Mouse (Mus musculus) hindbrain, embryonic 13.5 days (tissue): ENCODE results near the gene Pycard. TPM values are rescaled to one million over a fixed set of nuclear protein-coding genes. Genes with fewer than 3 reads are reported as not detected.
"Not testable (repeated sequence)": the region's sequence is repeated elsewhere in the genome, so short reads cannot be mapped to it uniquely, and the experiment has no call there.

ENCODE experiments used
- ATAC-seq: fragments of 200-750 bp; cut with Nextera tagmentation; 2 replicates; pipeline ENCODE4 v1.8.0; 2017; ENCODE audit warnings: moderate TSS enrichment; ENCODE audit not compliant: low FRiP score
- H3K27ac ChIP-seq: fragments of 300-500 bp; sonication (generic); 2 replicates; pipeline ENCODE4 v1.5.1; 2015; ENCODE audit warnings: inconsistent platforms, mild to moderate bottlenecking, moderate library complexity
- H3K27me3 ChIP-seq: fragments of 300-500 bp; sonication (generic); 2 replicates; pipeline ENCODE4 v1.6.1; 2015; ENCODE audit warnings: mild to moderate bottlenecking, inconsistent platforms
- H3K36me3 ChIP-seq: fragments of 300-500 bp; sonication (generic); 2 replicates; pipeline ENCODE4 v1.6.1; 2015; ENCODE audit warnings: mild to moderate bottlenecking, inconsistent platforms
- H3K4me1 ChIP-seq: fragments of 300-500 bp; sonication (generic); replicated peaks from 2 replicates; pipeline ENCODE4 v1.6.1; 2015; ENCODE audit warnings: inconsistent platforms
- H3K4me2 ChIP-seq: fragments of 300-500 bp; sonication (generic); 2 replicates; pipeline ENCODE4 v1.6.1; 2015; ENCODE audit warnings: inconsistent platforms, mild to moderate bottlenecking, moderate library complexity
- H3K4me3 ChIP-seq: fragments of 300-500 bp; sonication (generic); 2 replicates; pipeline ENCODE4 v1.5.1; 2015; ENCODE audit warnings: mild to moderate bottlenecking, inconsistent platforms
- H3K9ac ChIP-seq: fragments of 300-500 bp; sonication (generic); 2 replicates; pipeline ENCODE4 v1.6.1; 2015; ENCODE audit warnings: mild to moderate bottlenecking, inconsistent platforms
- H3K9me3 ChIP-seq: fragments of 300-500 bp; sonication (generic); 2 replicates; pipeline ENCODE4 v1.6.1; 2016; ENCODE audit warnings: inconsistent platforms
- WGBS: fragments of 180-500 bp; shearing (Covaris S2); methylation state at CpG from one replicate; pipeline ENCODE4 v1.1.7; 2015; 5-methylcytosine and 5-hydroxymethylcytosine counted together
- polyA plus RNA-seq: library from polyadenylated mRNA; unstranded; fragments of >200 nt; fragmentation: Nextera tagmentation; extraction: Ambion mirVana; gene quantifications from 2 replicates; pipeline ENCODE4 v1.2.1, GENCODE M21; 2015

Pycard gene
- polyA plus RNA-seq, 1 experiment from 2014 or later, result 8.2 TPM

- Histone ChIP-seq H3K4me3 (peak overlapping the region; percentile 94), H3K9ac (peak overlapping the region; percentile 97), H3K27me3 (no peaks in the 10 kb centered on the region), H3K9me3 (no peaks in the 10 kb centered on the region), H3K27ac (peak overlapping the region; percentile 98), H3K36me3 (peaks cover 17% of the 10 kb centered on the region), H3K4me1 (peaks cover 28% of the 10 kb centered on the region), H3K4me2 (peak overlapping the region; percentile 65)
- WGBS, result 11% methylated on average over 10 of the region's 10 CpGs
- peak; percentile 17 for ATAC-seq
Observed at GRCm38 (mm10) chr7:127966371-127966918, 27.2 kb downstream of the Pycard start.

GRCm38 (mm10) chr7:127959364-127959763, 34.3 kb downstream of the Pycard start:
- no peaks in the 10 kb centered on the region for H3K4me1 ChIP-seq
- H3K27me3 ChIP-seq, result no peaks in the 10 kb centered on the region
- no peak overlapping the region for H3K9ac ChIP-seq
- H3K4me2 ChIP-seq, result no peak overlapping the region
- no peaks in the 10 kb centered on the region for H3K36me3 ChIP-seq
- no peak overlapping the region for H3K27ac ChIP-seq
- no peaks in the 10 kb centered on the region for H3K9me3 ChIP-seq
- no peak overlapping the region for H3K4me3 ChIP-seq
- ATAC-seq, result no peak
- WGBS, result 71% methylated on average over 5 of the region's 5 CpGs

DNA sequence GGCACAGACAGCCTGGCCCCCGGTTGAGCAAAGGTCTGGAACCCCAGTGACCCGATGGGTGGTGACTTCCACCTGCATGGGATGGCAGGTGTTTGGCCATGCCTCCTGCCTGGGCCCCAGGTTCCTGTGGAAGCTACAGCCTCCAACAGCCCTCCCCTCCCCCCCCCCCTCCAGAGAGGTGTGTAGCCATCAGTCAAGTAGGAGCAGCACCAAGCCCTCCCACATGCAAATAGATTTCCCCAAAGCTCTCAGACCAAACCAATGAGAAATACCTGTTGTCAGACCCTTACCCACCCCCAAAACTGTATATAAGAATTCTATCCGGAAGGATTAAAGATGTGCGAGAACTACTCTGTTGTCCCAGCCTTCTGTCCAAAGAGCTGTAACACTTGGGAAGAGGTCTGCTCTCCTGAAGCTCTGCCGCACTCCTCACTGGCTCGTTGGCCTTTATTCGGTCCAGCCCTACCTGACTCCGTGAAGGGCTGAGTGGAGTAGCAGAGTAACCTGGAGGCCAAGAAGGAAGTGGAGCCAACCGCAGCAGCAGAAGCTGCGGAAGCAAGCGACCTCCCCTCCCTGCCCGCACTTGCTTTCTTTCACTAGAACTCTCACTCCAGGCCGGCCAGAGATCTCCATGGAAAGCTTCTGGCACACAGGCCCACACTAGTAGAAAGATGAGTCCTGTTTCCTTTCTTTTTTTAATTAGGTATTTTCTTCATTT, 40.6 kb downstream of the Pycard start:
- Histone ChIP-seq H3K9me3 (no peaks in the 10 kb centered on the region), H3K4me2 (no peak overlapping the region), H3K36me3 (no peaks in the 10 kb centered on the region), H3K4me1 (no peaks in the 10 kb centered on the region), H3K4me3 (no peak overlapping the region), H3K9ac (no peak overlapping the region), H3K27me3 (no peaks in the 10 kb centered on the region), H3K27ac (no peak overlapping the region)
- WGBS, result 46% methylated on average over 13 of the region's 13 CpGs
- ATAC-seq, result no peak

GRCm38 (mm10) chr7:127946470-127947023, 47.1 kb downstream of the Pycard start, which contains the start of gene Prss36:
Gene Prss36, minus strand, starts transcription at chr7:127946725.
- H3K4me3 ChIP-seq, result no peak within 1 kb of the TSS
- ATAC-seq, result no peak
- 75% methylated on average over 6 of the region's 6 CpGs for WGBS
- H3K9me3 ChIP-seq, result no peaks in the 10 kb centered on the region
- no peaks in the 10 kb centered on the region for H3K4me1 ChIP-seq
- H3K27ac ChIP-seq, result no peak within 1 kb of the TSS
- H3K4me2 ChIP-seq, result no peak within 1 kb of the TSS
- H3K9ac ChIP-seq, result no peak within 1 kb of the TSS
- no peaks in the 10 kb centered on the region for H3K36me3 ChIP-seq
- H3K27me3 ChIP-seq, result peaks cover 38% of the 10 kb centered on the region

DNA sequence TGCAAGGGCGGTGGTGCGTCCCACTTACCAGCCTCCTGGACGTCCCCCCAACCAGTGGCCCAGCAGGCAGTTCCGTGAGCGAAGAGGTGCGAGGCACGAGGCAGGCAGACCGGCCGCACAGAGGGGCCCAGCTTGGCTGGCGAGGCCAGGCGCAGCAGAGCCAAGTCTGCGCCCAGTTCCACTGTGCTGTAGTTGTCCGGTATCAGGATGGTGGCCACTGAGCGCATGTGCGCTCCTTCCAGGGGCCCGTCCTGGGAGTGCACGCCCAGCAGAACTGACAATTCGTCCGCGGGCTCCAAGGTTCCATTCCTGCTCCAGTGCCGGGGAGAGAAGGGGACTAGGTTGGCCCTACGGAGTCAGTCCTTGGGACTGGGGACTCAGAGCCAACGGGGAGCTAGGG, 49.1 kb downstream of the Pycard start:
- no peak overlapping the region for H3K4me2 ChIP-seq

GRCm38 (mm10) chr7:127942097-127942496, 51.6 kb downstream of the Pycard start:
- H3K9me3 ChIP-seq, H3K27ac ChIP-seq, H3K9ac ChIP-seq, H3K4me3 ChIP-seq, ATAC-seq, H3K36me3 ChIP-seq, H3K4me2 ChIP-seq, H3K4me1 ChIP-seq: not testable (repeated sequence)
- WGBS, result 67% methylated on average over 2 of the region's 2 CpGs
- peaks cover 38% of the 10 kb centered on the region for H3K27me3 ChIP-seq

More for the DNA sequence above, 49.1 kb downstream of the Pycard start:
- H3K4me3 ChIP-seq, result no peak overlapping the region
- H3K36me3 ChIP-seq, result no peaks in the 10 kb centered on the region
- 0 out of 2 replicates have a peak overlapping the region, but pooled peaks have one; percentile 29 for H3K9ac ChIP-seq
- H3K27ac ChIP-seq, result no peak overlapping the region
- H3K4me1 ChIP-seq, result no peaks in the 10 kb centered on the region
- peaks cover 38% of the 10 kb centered on the region for H3K27me3 ChIP-seq
- H3K9me3 ChIP-seq, result no peaks in the 10 kb centered on the region
- whole genome bisulfite sequencing, result 15% methylated on average over 23 of the region's 23 CpGs
- no peak for ATAC-seq

Other genes starting within 250 kb of the Pycard start
- 9.0 and 9.3 TPM in 2 replicates for gene Fbxl19, start 249.3 kb downstream of the Pycard start, polyA plus RNA-seq
- gene Orai3, start 224.1 kb downstream of the Pycard start, polyA plus RNA-seq, result 8.0 and 9.1 TPM in 2 replicates
- gene Setd1a, start 217.2 kb downstream of the Pycard start, polyA plus RNA-seq, result 17.8 and 20.9 TPM in 2 replicates
- gene Gm49388, start 208.3 kb downstream of the Pycard start, polyA plus RNA-seq, result not detected in 2 replicates
- gene Hsd3b7, start 193.3 kb downstream of the Pycard start, polyA plus RNA-seq, result 9.6 TPM in 2 replicates
- gene Stx4a, start 169.6 kb downstream of the Pycard start, polyA plus RNA-seq, result 22.2 and 24.3 TPM in 2 replicates
- gene Stx1b, start 169.3 kb downstream of the Pycard start, polyA plus RNA-seq, result 38.7 and 40.9 TPM in 2 replicates
- 11.0 TPM in 2 replicates for gene Zfp646, start 117.6 kb downstream of the Pycard start, polyA plus RNA-seq
- gene Zfp668, start 117.0 kb downstream of the Pycard start, polyA plus RNA-seq, result 37.9 and 39.3 TPM in 2 replicates
- 0.58 and 0.82 TPM in 2 replicates for gene Prss53, start 102.9 kb downstream of the Pycard start, polyA plus RNA-seq
- 0.61 TPM in 1 of 2 replicates, not detected in the other for gene Gm21974, start 98.4 kb downstream of the Pycard start, polyA plus RNA-seq
- gene Vkorc1, start 98.2 kb downstream of the Pycard start, polyA plus RNA-seq, result 67.6 and 71.1 TPM in 2 replicates
- gene Bckdk, start 89.8 kb downstream of the Pycard start, polyA plus RNA-seq, result 59.7 and 66.8 TPM in 2 replicates
- 47.1 and 50.9 TPM in 2 replicates for gene Kat8, start 81.4 kb downstream of the Pycard start, polyA plus RNA-seq
- gene Prss8, start 63.8 kb downstream of the Pycard start, polyA plus RNA-seq, result 0.26 and 0.30 TPM in 2 replicates
- gene Prss36, start 47.1 kb downstream of the Pycard start, polyA plus RNA-seq, result 11.8 and 13.3 TPM in 2 replicates
- gene Fus, start 26.4 kb downstream of the Pycard start, polyA plus RNA-seq, result 397 and 402 TPM in 2 replicates
- gene Trim72, start 10.1 kb upstream of the Pycard start, polyA plus RNA-seq, result 0.13 TPM in 1 of 2 replicates, not detected in the other
- 1.1 and 1.4 TPM in 2 replicates for gene Itgam, start 68.8 kb upstream of the Pycard start, polyA plus RNA-seq
- gene Gm49368, start 68.8 kb upstream of the Pycard start, polyA plus RNA-seq, result not detected in 2 replicates
- 0.17 TPM in 1 of 2 replicates, not detected in the other for gene Itgax, start 135.7 kb upstream of the Pycard start, polyA plus RNA-seq
- gene Itgad, start 160.5 kb upstream of the Pycard start, polyA plus RNA-seq, result not detected in 2 replicates
- gene Cox6a2, start 212.5 kb upstream of the Pycard start, polyA plus RNA-seq, result 0.70 and 1.1 TPM in 2 replicates
- gene Armc5, start 243.5 kb upstream of the Pycard start, polyA plus RNA-seq, result 15.0 and 15.2 TPM in 2 replicates
- gene 9130023H24Rik, start 244.2 kb upstream of the Pycard start, polyA plus RNA-seq, result 10.6 and 11.4 TPM in 2 replicates